Mouse (Mus musculus): ENCODE measurements at regions not wholly inside any gene's neighbourhood (a gene's known extent, or its start where the extent isn't known, plus 50 kb on each side); places are given as distances from the start of the nearest gene placed in this dataset.

- H3K27me3 ChIP-seq (replicated peaks; ENCODE audit: insufficient read depth, low read length): no peaks in the 10 kb centered on the region
- no peak overlapping the region for H3K9ac ChIP-seq (replicated peaks; ENCODE audit: low read depth)
- no peaks in the 10 kb centered on the region for H3K36me3 ChIP-seq (ENCODE audit: insufficient read depth, low read length)
- no peaks in the 10 kb centered on the region for H3K9me3 ChIP-seq (ENCODE audit: low read length)
- no peak for TF ChIP-seq EP300 (IDR thresholded peaks at IDR 0.05)
- no peak for TF ChIP-seq CTCF (IDR thresholded peaks at IDR 0.05)
- 91% methylated on average over 15 of the region's 15 CpGs for WGBS
- DNase-seq (ENCODE audit: low spot score) (no peak), ATAC-seq (no peak)
- H3K4me3 ChIP-seq (ENCODE audit: low read depth, low read length): no peak overlapping the region
- no peak overlapping the region for H3K4me2 ChIP-seq (replicated peaks; ENCODE audit: low read depth, low read length)
- H3K27ac ChIP-seq (ENCODE audit: low read length): no peak overlapping the region
- H3K4me1 ChIP-seq (ENCODE audit: insufficient read depth, low read depth, low read length): no peaks in the 10 kb centered on the region
Measured at GRCm38 (mm10) chr10:117445801-117446490, 66.1 kb upstream of the Cpsf6 start.

- 35% methylated on average over 6 of the region's 6 CpGs for WGBS
Measured at GRCm38 (mm10) chr10:117445181-117445790, 65.5 kb upstream of the Cpsf6 start.

GRCm38 (mm10) chr10:117444761-117445160 lies 64.9 kb upstream of the Cpsf6 start:
- Histone ChIP-seq H3K27ac (ENCODE audit: low read length) (no peak overlapping the region), H3K4me1 (ENCODE audit: insufficient read depth, low read depth, low read length) (no peaks in the 10 kb centered on the region), H3K27me3 (replicated peaks; ENCODE audit: insufficient read depth, low read length) (no peaks in the 10 kb centered on the region), H3K4me2 (replicated peaks; ENCODE audit: low read depth, low read length) (no peak overlapping the region), H3K9me3 (ENCODE audit: low read length) (no peaks in the 10 kb centered on the region), H3K4me3 (ENCODE audit: low read depth, low read length) (no peak overlapping the region), H3K36me3 (ENCODE audit: insufficient read depth, low read length) (no peaks in the 10 kb centered on the region), H3K9ac (replicated peaks; ENCODE audit: low read depth) (no peak overlapping the region)
- 69% methylated on average over 10 of the region's 10 CpGs for WGBS
- ATAC-seq (no peak), DNase-seq (ENCODE audit: low spot score) (no peak)
- TF ChIP-seq EP300 (IDR thresholded peaks at IDR 0.05) (no peak), CTCF (IDR thresholded peaks at IDR 0.05) (no peak)

More at GRCm38 (mm10) chr10:117445181-117445790, 65.5 kb upstream of the Cpsf6 start:
- Histone ChIP-seq H3K27me3 (replicated peaks; ENCODE audit: insufficient read depth, low read length) (no peaks in the 10 kb centered on the region), H3K4me2 (replicated peaks; ENCODE audit: low read depth, low read length) (no peak overlapping the region), H3K9me3 (ENCODE audit: low read length) (no peaks in the 10 kb centered on the region), H3K27ac (ENCODE audit: low read length) (no peak overlapping the region), H3K4me1 (ENCODE audit: insufficient read depth, low read depth, low read length) (no peaks in the 10 kb centered on the region), H3K9ac (replicated peaks; ENCODE audit: low read depth) (no peak overlapping the region), H3K4me3 (ENCODE audit: low read depth, low read length) (no peak overlapping the region), H3K36me3 (ENCODE audit: insufficient read depth, low read length) (no peaks in the 10 kb centered on the region)
- TF ChIP-seq CTCF (IDR thresholded peaks at IDR 0.05): no peak
- no peak for TF ChIP-seq EP300 (IDR thresholded peaks at IDR 0.05)
- ATAC-seq: no peak
- DNase-seq (ENCODE audit: low spot score): no peak

- ATAC-seq: no peak
- WGBS: 91% methylated on average over 4 of the region's 4 CpGs
- Histone ChIP-seq H3K27me3 (replicated peaks; ENCODE audit: insufficient read depth, low read length) (no peaks in the 10 kb centered on the region), H3K4me1 (ENCODE audit: insufficient read depth, low read depth, low read length) (no peaks in the 10 kb centered on the region), H3K9ac (replicated peaks; ENCODE audit: low read depth) (no peak overlapping the region), H3K9me3 (ENCODE audit: low read length) (no peaks in the 10 kb centered on the region), H3K4me3 (ENCODE audit: low read depth, low read length) (no peak overlapping the region), H3K36me3 (ENCODE audit: insufficient read depth, low read length) (no peaks in the 10 kb centered on the region), H3K27ac (ENCODE audit: low read length) (no peak overlapping the region), H3K4me2 (replicated peaks; ENCODE audit: low read depth, low read length) (no peak overlapping the region)
- no peak for DNase-seq (ENCODE audit: low spot score)
- TF ChIP-seq EP300 (IDR thresholded peaks at IDR 0.05) (no peak), CTCF (IDR thresholded peaks at IDR 0.05) (no peak)
Measured at GRCm38 (mm10) chr10:117443426-117444350, 63.9 kb upstream of the Cpsf6 start.

- no peak overlapping the region for H3K9ac ChIP-seq (replicated peaks; ENCODE audit: low read depth)
- no peak overlapping the region for H3K27ac ChIP-seq (ENCODE audit: low read length)
- H3K9me3 ChIP-seq (ENCODE audit: low read length): no peaks in the 10 kb centered on the region
- H3K4me3 ChIP-seq (ENCODE audit: low read depth, low read length): no peak overlapping the region
- H3K36me3 ChIP-seq (ENCODE audit: insufficient read depth, low read length): no peaks in the 10 kb centered on the region
- TF ChIP-seq EP300 (IDR thresholded peaks at IDR 0.05) (no peak), CTCF (IDR thresholded peaks at IDR 0.05) (no peak)
- H3K27me3 ChIP-seq (replicated peaks; ENCODE audit: insufficient read depth, low read length): no peaks in the 10 kb centered on the region
- WGBS: 87% methylated on average over 17 of the region's 17 CpGs
- ATAC-seq (no peak), DNase-seq (ENCODE audit: low spot score) (no peak)
- no peaks in the 10 kb centered on the region for H3K4me1 ChIP-seq (ENCODE audit: insufficient read depth, low read depth, low read length)
- H3K4me2 ChIP-seq (replicated peaks; ENCODE audit: low read depth, low read length): no peak overlapping the region
Measured at GRCm38 (mm10) chr10:117441979-117442803, 62.4 kb upstream of the Cpsf6 start.

Measured in lung, postnatal 0 days (tissue).